Mouse (Mus musculus): Measurements from ENCODE around the gene Tctex1d4.

The Tctex1d4 gene

DNA sequence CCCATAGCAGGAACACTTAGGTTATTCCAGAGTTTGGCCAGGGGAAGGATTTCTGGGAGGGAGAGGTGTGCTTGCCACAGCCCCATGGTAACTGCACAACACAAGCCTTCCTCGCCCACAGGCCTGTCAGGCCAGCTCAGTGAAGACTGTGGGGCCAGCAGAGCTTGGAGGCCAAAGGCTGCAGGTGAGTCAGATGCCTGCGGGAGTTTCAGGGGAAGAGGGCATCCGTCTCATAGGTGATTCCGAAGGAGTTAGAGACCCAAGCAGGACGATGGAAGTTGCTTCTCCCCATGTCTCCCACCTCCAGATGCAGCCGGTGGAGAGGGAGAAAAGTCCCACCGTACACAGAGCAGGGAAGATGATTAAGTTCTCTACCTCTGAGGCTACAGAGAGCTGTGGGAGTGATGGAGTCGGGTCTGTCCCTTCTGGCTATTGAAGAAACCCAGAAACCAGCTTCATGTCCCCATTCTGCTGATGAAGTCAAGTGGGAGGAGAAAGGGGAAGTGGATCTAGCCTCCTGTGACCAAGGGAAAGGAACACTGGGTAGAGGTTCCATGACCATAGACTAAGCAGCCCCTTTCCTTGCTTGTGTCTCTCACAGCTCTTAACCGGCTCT, at the start of gene Tctex1d4:
Tctex1d4 (plus strand) TSS at position 120 of the 616 bp plus-strand sequence.
- DNase-seq (ENCODE audit: low read depth, low spot score), result no peak

DNA sequence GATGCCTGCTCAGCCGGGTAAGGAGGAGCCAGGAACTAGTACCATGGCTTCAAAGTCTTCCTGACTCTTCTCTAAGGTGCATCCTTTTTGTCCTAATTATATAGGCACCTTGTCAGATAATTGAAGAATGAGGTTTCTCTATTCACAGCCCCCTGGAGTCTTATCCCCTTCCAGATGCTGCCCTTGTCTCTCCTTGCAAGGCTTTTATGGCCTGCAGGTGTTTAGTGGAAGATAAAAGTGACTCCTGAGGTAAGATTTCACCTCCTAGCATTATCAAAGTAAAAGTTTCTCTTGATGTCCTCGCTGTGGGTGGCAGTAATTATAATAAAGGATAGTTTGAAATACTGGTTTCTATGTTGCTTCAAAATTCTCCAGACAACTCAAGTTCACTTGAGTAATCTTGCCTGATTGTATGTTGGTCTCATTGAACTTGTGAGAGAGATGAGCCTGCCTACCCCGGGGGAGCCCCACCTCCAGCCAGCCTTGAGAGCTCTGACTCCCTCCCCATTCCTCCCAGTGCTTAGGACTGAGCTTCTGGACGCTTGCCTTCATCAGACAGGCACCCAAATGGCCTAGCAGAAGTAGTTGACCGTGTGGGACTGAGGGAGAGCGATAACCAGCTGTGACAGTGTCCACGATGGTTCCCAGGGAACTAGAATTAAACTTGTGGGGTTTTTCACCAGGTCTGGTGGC, 38.5 kb upstream of the Tctex1d4 start:
- no peak for DNase-seq (ENCODE audit: low read depth, low spot score)

DNA sequence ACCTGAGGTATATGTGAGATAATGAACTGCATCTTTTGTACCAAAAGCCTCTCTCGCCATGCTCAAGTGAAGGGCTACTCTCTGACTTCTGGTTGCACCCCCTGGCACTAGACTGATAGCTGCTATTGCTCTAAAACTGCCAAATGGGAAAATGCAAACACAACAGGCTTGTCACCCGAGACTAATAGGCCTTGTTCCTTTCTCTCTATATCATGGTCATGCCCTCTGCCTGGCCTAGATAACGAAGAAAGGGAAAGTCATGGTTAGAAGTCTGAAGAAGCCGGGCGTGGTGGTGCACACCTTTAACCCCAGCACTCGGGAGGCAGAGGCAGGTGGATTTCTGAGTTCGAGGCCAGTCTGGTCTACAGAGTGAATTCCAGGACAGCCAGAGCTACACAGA, 36.0 kb upstream of the Tctex1d4 start:
- no peak for DNase-seq (ENCODE audit: low read depth, low spot score)

DNA sequence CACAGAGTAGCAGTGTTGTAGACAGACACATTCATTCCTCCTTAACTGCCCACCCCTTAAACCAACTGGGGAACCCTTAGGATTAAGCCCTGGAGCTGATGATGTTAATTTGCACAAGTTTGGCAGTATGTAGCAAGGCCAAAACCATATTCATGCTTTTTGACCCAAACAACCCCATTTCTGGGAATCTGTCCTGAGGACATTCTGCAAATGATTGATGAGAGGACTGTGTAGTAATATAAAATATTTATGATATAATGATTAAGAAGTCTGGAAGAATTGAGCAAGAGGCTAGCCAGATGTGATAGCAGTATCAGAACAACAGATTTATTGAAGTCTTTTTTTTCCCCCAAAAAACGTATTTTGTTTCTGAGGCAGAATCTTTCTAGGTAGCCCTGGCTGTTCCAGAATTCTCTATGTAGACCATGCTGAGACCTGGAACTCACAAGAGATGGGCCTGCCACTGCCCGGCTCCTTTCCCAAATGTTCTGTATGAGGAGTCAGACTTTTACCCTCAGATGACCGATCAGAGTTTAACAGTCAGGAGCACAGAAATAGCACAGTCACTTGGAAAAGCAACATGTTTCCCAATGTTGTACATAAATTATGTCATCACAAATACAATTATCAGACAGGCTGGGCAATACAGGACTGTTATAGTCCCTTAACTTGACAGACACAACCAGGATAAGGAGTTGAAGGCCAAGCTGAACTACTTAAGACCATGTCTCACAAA, 31.8 kb upstream of the Tctex1d4 start:
- DNase-seq (ENCODE audit: low read depth, low spot score), result no peak

DNA sequence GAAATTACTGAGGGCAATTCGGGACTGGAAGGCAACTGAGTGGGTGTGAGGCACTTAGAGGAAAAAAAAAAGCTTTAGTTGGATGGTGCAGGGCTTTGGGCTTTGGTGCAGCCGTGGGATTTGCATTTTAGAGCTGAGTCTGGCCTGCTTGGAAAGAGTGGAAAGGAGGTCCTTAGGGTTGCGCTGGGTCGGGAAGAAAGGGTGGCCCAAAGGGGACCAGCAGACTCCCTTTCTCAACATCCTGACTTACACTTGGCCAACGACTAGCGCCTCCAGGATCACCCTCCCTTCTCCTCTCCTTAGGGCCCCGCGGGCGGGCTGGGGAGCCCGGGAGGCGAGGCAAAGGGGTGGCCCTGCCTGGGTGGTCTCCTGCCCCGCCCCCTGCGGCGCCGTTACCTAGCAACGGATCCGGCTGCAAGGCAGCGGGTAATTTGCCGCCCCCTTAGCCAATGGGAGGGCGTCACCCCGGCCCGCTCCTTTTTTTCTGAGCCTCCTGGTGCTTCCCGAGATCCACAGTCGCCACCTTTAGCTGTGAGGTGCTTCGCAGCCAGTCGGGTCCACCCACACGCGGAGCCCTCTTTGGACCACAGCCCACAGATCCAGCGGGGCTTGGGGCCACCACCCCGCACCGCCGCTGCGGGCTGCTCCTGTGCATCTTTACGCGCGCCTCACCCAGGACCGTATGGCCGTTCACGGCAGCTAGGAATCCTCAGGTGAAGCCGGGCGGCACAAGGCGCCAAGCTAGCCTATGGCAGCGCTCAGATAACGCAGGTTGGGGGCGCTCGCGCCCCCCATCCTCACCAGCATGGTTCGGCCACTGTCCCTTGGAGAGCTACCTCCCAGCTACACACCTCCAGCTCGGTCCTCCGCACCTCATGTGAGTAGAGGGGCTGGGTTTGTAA, 30.8 kb upstream of the Tctex1d4 start, which contains the start of gene Ptch2:
Ptch2 (plus strand) TSS at position 525 of the 902 bp plus-strand sequence.
- DNase-seq (ENCODE audit: low read depth, low spot score), result peak; percentile 58

DNA sequence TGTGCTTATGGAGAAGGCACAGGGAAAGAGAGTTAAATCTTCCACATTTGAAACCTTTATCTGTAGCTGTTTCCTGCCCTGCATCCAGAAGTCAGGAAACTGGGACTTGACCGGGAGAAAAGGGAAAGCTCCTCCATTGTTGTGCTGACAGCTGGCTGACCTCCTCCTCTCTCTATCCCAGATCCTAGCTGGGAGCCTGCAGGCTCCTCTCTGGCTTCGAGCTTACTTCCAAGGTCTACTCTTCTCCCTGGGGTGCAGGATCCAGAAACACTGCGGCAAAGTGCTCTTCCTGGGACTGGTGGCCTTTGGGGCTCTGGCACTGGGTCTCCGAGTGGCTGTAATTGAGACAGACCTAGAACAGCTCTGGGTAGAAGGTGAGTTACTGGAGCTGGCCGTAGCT, 29.9 kb upstream of the Tctex1d4 start:
- DNase-seq (ENCODE audit: low read depth, low spot score), result no peak

DNA sequence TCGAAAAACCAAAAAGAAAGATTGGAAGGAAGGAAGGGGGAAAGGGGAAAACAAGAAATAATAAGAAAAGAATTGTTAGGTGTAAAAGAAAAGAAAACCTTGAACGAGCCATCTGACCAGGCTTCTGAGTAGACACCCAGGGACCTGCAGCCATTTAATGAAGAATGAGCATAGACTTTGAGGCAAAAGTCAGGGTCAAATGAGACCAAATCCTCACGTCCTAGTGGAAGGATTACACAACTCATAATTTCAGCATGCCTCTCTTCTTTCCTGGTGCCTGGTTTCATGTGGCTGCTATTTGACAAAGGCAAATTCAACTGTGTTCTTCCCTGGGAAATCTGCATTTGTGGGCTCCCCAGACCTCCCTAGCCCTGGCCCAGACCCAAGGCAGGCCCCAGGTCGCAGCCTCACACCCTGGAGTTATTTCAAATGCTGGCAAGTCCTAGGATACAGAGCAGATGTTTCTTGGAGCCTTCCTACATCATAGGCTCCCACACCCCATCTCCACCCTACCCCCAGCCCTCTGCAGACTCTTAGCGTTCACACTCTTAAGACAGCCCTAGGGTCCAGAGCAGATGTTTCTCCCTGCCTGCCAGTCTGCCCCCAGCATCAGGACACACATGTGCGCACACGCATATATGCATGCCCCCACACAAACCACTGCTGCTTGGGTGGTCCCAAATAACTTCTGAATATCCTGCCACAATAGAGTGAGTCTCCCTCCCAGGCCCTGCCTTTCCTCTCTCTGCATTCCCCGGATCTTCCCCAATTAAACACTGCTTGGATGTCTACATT, 28.4 kb upstream of the Tctex1d4 start:
- no peak for DNase-seq (ENCODE audit: low read depth, low spot score)

DNA sequence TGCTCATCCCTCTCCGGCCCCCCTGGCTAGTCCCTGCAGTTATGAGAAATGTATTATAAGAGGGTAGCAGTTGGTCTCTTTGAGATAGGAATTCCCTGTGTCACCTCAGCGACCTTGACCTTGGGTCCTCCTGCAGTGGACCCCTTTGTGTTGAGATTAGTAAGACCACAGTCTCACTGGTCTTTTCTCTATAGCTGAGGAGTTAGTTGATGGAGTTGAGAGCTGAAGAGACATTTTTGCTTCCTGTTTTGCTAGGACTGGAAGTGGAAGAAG, 27.9 kb upstream of the Tctex1d4 start:
- DNase-seq (ENCODE audit: low read depth, low spot score), result no peak

DNA sequence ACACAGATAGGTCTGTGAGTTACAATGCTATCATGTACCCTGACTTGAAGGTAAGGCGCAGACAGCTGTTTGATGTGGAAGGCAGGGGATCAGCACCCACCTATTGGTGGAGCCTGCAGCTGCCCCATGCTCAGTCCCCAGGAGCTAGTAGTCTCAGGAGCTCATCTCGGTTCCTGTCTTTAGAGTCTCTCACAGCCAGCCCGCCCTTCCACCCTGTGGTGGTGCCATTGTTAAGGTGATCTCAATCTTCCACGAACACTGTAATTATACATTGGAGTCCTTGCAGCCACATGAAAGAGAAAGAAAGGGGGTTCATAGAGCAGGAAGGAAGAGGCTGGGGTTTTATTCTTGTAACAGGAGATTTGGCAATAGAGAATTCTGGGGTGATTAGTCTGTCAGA, 26.6 kb upstream of the Tctex1d4 start:
- DNase-seq (ENCODE audit: low read depth, low spot score), result no peak

DNA sequence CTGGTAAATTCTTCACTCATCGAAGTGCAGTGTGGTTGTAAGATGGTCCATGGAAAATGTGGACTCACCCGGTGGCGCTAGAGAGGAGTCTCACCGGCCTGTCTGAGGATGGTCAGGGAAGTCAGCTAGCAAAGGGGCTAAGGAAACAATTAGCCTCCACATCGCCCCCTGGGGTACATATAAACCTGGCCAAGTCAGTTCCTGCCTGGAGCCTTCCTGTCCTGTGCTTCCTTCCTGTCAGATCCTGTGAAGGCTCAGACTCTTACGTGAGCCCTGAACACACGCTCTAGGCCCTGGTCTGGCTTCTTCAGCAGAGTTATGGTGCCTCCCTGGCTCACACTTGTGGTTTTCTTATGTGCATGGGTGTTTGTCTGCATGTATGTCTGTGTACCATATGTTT, 25.4 kb upstream of the Tctex1d4 start:
- no peak for DNase-seq (ENCODE audit: low read depth, low spot score)

DNA sequence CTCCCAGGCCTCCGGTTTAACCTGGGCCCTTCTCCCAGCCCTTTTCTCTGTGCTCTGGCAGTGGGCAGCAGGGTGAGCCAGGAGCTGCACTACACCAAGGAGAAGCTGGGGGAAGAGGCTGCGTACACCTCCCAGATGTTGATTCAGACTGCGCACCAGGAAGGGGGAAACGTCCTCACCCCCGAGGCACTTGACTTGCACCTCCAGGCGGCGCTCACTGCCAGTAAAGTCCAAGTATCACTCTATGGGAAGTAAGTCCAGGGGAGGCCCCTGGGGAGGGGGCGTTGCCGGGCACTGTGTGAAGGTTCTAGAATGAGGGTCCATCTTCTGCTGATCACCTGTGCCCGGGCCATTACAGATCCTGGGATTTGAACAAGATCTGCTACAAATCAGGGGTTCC, 21.9 kb upstream of the Tctex1d4 start:
- no peak for DNase-seq (ENCODE audit: low read depth, low spot score)

DNA sequence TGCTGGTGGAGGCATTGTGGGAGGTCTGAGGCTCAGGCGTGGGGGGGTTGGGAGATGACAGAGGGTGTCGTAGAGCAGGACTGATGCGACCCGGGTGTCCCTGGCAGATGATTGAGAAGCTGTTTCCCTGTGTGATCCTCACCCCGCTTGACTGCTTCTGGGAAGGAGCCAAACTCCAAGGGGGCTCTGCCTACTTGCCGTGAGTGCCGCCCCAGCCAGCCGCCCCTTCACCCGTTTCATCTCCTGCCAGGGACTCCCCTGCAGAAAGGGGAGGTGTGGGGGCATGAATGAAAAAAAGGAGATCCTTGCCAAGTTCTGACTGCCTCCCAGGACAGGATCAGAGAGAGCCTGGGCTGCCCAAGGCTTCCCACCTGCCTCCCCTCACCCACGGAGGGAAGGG, 21.5 kb upstream of the Tctex1d4 start:
- no peak for DNase-seq (ENCODE audit: low read depth, low spot score)

DNA sequence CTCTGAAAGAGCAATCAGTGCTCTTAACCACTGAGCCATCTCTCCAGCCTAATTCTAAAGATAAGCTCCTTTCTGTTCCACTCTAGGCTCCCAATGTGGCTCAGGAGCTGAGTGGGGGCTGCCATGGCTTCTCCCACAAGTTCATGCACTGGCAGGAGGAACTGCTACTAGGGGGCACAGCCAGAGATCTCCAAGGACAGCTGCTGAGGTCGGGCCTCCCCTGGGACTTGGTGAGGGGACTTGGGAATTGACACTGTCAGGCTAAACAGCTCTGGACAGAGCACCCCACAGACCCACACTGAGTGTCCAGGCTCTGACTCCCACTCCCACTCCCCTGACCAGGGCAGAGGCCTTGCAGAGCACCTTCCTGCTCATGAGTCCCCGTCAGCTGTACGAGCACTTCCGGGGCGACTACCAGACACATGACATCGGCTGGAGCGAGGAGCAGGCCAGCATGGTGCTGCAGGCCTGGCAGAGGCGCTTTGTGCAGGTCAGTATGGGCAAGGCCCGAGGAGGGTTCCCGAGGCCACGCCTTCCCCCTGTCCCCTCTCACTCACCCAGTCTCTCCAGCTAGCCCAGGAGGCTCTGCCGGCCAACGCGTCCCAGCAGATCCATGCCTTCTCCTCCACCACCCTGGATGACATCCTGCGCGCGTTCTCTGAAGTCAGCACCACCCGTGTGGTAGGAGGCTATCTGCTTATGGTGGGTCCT, 18.6 kb upstream of the Tctex1d4 start:
- DNase-seq (ENCODE audit: low read depth, low spot score), result no peak

DNA sequence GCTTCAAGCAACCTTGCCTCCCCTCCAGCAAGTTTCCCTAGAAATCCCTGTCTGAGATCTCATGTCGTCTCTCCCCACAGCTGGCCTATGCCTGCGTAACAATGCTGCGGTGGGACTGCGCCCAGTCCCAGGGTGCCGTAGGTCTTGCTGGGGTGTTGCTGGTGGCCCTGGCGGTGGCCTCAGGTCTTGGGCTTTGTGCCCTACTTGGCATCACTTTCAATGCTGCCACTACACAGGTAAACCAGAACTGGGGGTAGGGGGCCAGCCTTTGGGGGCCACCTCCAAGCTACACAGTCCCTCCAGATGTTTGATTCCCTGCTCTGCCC, 18.1 kb upstream of the Tctex1d4 start:
- no peak for DNase-seq (ENCODE audit: low read depth, low spot score)

DNA sequence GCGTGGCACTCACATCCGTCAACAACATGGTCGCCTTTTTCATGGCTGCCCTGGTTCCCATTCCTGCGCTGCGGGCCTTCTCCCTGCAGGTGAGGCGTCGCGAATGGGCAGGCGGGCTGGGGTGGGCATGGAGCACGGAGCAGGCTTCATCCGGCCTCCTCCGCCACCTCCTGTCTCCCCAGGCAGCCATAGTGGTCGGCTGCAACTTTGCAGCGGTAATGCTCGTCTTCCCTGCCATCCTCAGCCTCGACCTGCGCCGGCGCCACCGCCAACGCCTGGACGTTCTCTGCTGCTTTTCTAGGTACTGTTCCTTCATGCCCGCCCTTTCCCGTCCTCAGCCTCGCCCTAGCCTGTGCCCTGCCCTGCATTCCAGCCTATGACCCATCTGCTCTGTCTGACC, 17.3 kb upstream of the Tctex1d4 start:
- DNase-seq (ENCODE audit: low read depth, low spot score), result no peak

DNA sequence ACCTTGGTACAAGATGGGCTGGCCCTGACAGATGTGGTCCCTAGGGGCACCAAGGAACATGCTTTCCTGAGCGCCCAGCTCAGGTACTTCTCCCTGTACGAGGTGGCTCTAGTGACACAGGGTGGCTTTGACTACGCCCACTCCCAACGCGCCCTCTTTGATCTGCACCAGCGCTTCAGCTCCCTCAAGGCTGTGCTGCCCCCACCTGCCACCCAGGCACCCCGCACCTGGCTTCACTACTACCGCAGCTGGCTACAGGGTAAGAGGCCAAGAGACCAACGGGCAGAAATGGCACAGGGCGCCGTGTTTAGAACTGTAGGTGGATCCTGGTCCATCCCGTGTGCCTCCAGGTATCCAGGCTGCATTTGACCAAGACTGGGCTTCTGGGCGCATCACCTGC, 16.3 kb upstream of the Tctex1d4 start:
- DNase-seq (ENCODE audit: low read depth, low spot score), result no peak

DNA sequence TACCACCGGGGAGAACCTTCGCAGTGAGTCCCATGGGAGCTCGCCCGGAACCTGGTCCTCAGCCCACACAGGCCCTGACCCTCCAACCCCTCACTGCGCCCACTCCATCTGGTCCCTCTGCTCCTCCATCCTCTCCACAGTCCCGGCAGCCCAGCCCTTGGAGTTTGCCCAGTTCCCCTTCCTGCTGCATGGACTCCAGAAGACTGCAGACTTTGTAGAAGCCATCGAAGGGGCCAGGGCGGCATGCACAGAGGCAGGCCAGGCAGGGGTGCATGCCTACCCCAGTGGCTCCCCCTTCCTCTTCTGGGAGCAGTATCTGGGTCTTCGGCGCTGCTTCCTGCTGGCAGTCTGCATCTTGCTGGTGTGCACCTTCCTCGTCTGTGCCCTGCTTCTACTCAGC, 15.6 kb upstream of the Tctex1d4 start:
- DNase-seq (ENCODE audit: low read depth, low spot score), result no peak

DNA sequence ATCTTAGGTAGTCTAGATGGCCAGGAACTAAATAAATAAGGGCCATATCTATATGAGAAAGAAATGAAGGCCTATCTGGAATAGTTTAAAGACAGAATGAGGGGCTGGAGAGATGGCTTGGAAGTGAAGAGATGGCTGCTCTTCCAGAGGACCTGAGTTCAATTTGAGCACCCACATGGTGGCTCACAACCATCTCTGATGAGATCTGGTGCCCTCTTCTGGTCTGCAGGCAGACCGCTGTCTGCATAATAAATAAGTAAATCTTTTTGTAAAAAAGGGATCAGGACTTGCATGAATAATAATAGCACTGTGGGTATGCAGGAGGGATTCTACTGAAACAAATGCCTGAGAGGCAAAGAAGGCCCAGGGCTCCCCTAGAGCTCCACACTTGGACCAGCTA, 13.4 kb upstream of the Tctex1d4 start:
- DNase-seq (ENCODE audit: low read depth, low spot score), result no peak

DNA sequence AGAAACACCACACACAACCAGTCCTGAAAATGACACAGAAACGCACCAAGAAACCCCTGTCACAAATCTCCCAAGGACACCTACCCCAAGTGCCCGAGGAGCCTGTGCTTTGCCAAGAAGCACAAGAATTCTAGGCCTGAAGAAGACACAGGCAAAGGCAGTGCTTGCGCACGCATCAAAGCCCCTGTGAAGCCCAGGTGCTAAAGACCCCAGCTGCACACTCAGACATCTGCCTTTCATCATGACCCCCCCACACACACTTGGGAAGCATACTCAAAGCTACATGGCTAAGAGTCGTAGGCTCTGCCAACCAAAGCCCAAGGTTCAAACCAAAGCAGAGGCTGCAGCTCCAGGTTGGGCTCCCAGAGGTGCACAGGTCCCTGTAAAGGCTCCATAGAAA, 11.0 kb upstream of the Tctex1d4 start:
- no peak for DNase-seq (ENCODE audit: low read depth, low spot score)

DNA sequence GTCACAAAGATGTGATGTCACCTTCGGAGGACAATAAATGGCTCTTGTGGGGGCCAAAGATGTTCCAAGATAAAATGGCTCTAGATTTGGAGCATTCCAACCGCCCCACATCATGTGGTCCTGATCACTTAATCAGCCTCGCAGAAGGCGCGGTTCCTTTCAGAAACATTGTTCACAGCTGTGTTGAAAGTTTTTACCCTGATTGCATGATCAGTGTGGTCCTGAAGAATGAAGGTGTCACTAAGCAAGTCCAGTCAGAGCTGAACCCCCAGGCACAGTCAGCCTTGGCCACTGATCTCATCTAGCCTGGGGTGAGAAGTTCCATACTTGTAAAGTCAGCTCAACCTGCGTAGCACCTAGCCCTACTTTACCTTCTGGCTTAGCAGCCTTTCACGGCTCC, 8.7 kb upstream of the Tctex1d4 start:
- no peak for DNase-seq (ENCODE audit: low read depth, low spot score)

DNA sequence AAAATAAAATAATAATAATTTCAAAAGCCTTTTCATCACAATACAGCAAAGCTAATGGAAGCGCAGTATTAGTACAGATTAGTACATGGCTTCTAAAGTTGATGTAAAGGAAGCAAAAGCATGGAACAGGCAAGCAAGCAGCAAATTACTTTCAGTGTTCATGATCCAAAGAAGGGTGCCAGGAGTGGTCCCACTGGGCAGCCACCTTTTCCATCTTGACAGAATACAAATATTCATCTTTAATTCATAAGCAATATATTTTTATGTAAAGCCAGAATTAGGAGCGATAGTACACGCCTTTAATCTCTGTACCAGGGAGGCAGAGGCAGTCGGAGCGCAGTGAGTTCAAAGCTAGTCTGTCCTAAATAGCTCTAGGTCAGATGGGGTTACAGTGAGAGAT, 7.0 kb upstream of the Tctex1d4 start:
- no peak for DNase-seq (ENCODE audit: low read depth, low spot score)
